Mouse (Mus musculus) midbrain, postnatal 0 days (tissue): ENCODE data around the gene Asphd2. TPM values are rescaled to one million over a fixed set of nuclear protein-coding genes. Genes with fewer than 3 reads are reported as not detected.
A peak's percentile ranks its signal among the peaks of the same experiment; 100 is the strongest.

Source experiments
- ATAC-seq: fragments of 200-750 bp; cut with Nextera tagmentation; 2 replicates; pipeline ENCODE4 v1.8.0; 2017; ENCODE audit warnings: moderate number of reproducible peaks, mild to moderate bottlenecking, moderate TSS enrichment, moderate library complexity; ENCODE audit not compliant: low FRiP score
- DNase-seq: peaks from one replicate; pipeline ENCODE4 v3.0.0-alpha.2; 2015; ENCODE audit warnings: low spot score
- H3K27ac ChIP-seq: fragments of 300-500 bp; sonication (generic); 2 replicates; pipeline ENCODE4 v1.5.1; 2014; ENCODE audit warnings: low read depth, mild to moderate bottlenecking, low read length, mixed read lengths
- H3K27me3 ChIP-seq: fragments of 300-500 bp; sonication (generic); 2 replicates; pipeline ENCODE4 v1.6.1; 2014; ENCODE audit warnings: low read length, control low read depth, mixed read lengths; ENCODE audit not compliant: insufficient read depth
- H3K36me3 ChIP-seq: fragments of 300-500 bp; sonication (generic); 2 replicates; pipeline ENCODE4 v1.6.1; 2014; ENCODE audit warnings: low read length, control low read depth, mixed read lengths; ENCODE audit not compliant: insufficient read depth
- H3K4me1 ChIP-seq: fragments of 300-500 bp; sonication (generic); 2 replicates; pipeline ENCODE4 v1.6.1; 2014; ENCODE audit warnings: mild to moderate bottlenecking, control low read depth, antibody characterized with exemption, low read length, mixed read lengths; ENCODE audit not compliant: insufficient read depth
- H3K4me2 ChIP-seq: fragments of 300-500 bp; sonication (generic); 2 replicates; pipeline ENCODE4 v1.6.1; 2014; ENCODE audit warnings: low read depth, mild to moderate bottlenecking, low read length, mixed read lengths; ENCODE audit not compliant: poor library complexity, severe bottlenecking
- H3K4me3 ChIP-seq: fragments of 300-500 bp; sonication (generic); 2 replicates; pipeline ENCODE4 v1.5.1; 2014; ENCODE audit warnings: low read depth, mild to moderate bottlenecking, low read length, moderate library complexity
- H3K9ac ChIP-seq: fragments of 300-500 bp; sonication (generic); replicated peaks from 2 replicates; pipeline ENCODE4 v1.6.1; 2014; ENCODE audit warnings: mild to moderate bottlenecking, low read length, moderate library complexity, mixed read lengths; ENCODE audit not compliant: poor library complexity, severe bottlenecking
- H3K9me3 ChIP-seq: fragments of 300-500 bp; sonication (generic); 2 replicates; pipeline ENCODE4 v1.6.1; 2016; ENCODE audit warnings: low read length, control low read depth
- CTCF ChIP-seq: IDR thresholded peaks from 2 replicates; pipeline ENCODE4 v1.5.1; 2016; ENCODE audit warnings: antibody characterized with exemption, mild to moderate bottlenecking
- WGBS: fragments of 180-500 bp; shearing (Covaris S2); extraction: QIAGEN DNeasy Blood & Tissue Kit; methylation state at CpG from one replicate; pipeline ENCODE4 v1.1.7; 2014; 5-methylcytosine and 5-hydroxymethylcytosine counted together
- polyA plus RNA-seq: library from polyadenylated mRNA; unstranded; fragments of >200 nt; fragmentation: Nextera tagmentation; extraction: Ambion mirVana; gene quantifications from 2 replicates; pipeline ENCODE4 v1.2.1, GENCODE M21; 2015
- total RNA-seq: library from RNA; depleted of rRNA; stranded (reverse); fragments of >200 nt; gene quantifications from 2 replicates; pipeline ENCODE4 v1.2.3, GENCODE M21; 2014

The Asphd2 gene
- total and polyA plus RNA-seq, 2 experiments from 2014 or later = 162 to 192 TPM

DNA sequence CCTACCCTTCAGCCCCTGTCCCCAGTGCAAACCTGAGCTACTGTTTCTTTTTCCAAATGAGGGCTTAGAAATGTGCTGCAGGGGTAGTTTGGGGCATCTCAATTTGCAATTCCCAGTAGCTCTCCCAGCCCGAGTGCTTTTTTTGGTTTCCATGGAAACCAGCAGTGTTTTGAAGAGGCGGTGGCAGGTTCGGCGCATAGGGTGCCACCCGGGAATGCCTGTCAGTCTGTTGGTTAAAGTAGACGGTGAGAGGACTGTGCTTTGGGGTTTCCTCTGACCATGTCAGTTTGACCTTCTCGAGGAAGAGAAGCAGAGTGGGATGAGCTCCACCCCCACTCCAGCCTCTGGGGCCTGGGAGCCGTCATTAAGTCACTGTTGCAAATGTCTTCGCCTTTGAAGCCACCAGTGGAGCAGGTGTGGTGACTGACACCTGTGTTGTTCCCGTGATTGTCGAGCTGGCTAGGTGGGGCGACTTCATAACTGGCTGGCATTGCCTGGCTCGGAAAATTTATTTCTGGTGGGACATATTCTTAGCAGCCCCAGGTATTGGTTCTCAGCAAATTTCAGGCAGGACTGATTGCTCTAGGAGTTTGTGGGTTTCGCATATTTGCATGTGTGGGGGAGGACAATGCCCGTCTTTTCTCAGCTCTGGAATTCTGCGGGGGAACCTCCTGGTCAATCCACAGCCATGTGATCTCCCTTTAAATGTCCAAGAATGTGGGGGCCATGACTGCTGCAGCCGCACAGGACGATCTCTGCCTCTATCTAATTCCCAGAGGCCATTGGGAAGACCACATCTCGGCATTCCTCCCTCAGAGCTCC is 17.1 kb upstream of the Asphd2 start:
- H3K4me1 ChIP-seq = peaks cover 32% of the 10 kb centered on the region
- H3K4me2 ChIP-seq = peak overlapping the region; percentile 35
- 9% methylated on average over 19 of the region's 19 CpGs for WGBS
- H3K4me3 ChIP-seq = no peak overlapping the region
- no peaks in the 10 kb centered on the region for H3K36me3 ChIP-seq
- DNase-seq (peak; percentile 67), ATAC-seq (peak; percentile 59)
- no peaks in the 10 kb centered on the region for H3K27me3 ChIP-seq
- H3K9me3 ChIP-seq = no peaks in the 10 kb centered on the region
- H3K9ac ChIP-seq = 0 out of 2 replicates have a peak overlapping the region, but pooled peaks have one; percentile 14
- H3K27ac ChIP-seq = peak overlapping the region; percentile 83
- TF ChIP-seq CTCF = no peak

- Histone ChIP-seq H3K9ac (0 out of 2 replicates have a peak overlapping the region, but pooled peaks have one; percentile 14), H3K4me3 (no peak overlapping the region), H3K27ac (peak overlapping the region; percentile 83), H3K27me3 (no peaks in the 10 kb centered on the region), H3K4me1 (peaks cover 26% of the 10 kb centered on the region), H3K9me3 (no peaks in the 10 kb centered on the region), H3K4me2 (peak overlapping the region; percentile 35), H3K36me3 (no peaks in the 10 kb centered on the region)
- TF ChIP-seq CTCF = no peak
- DNase-seq (no peak), ATAC-seq (no peak)
- WGBS = 8% methylated on average over 11 of the region's 11 CpGs
Observed at GRCm38 (mm10) chr5:112411072-112411471, 16.4 kb upstream of the Asphd2 start.

- Histone ChIP-seq H3K4me1 (peaks cover 26% of the 10 kb centered on the region), H3K36me3 (no peaks in the 10 kb centered on the region), H3K9ac (no peak overlapping the region), H3K27ac (peak overlapping the region; percentile 63), H3K9me3 (no peaks in the 10 kb centered on the region), H3K4me2 (no peak overlapping the region), H3K4me3 (no peak overlapping the region), H3K27me3 (no peaks in the 10 kb centered on the region)
- WGBS = 54% methylated on average over 5 of the region's 5 CpGs
- DNase-seq = peak; percentile 63
- no peak for ATAC-seq
- TF ChIP-seq CTCF = no peak
Observed at GRCm38 (mm10) chr5:112409274-112409673, 14.6 kb upstream of the Asphd2 start.

- no peak for DNase-seq
- TF ChIP-seq CTCF = no peak
- Histone ChIP-seq H3K4me2 (no peak overlapping the region), H3K4me1 (peaks cover 10% of the 10 kb centered on the region; the same call in 1 of the 2 replicates), H3K27ac (no peak overlapping the region), H3K9me3 (no peaks in the 10 kb centered on the region), H3K4me3 (no peak overlapping the region), H3K36me3 (no peaks in the 10 kb centered on the region), H3K9ac (no peak overlapping the region), H3K27me3 (no peaks in the 10 kb centered on the region)
- no peak for ATAC-seq
- 54% methylated on average over 3 of the region's 3 CpGs for WGBS
Observed at GRCm38 (mm10) chr5:112406017-112406416, 11.4 kb upstream of the Asphd2 start.

DNA sequence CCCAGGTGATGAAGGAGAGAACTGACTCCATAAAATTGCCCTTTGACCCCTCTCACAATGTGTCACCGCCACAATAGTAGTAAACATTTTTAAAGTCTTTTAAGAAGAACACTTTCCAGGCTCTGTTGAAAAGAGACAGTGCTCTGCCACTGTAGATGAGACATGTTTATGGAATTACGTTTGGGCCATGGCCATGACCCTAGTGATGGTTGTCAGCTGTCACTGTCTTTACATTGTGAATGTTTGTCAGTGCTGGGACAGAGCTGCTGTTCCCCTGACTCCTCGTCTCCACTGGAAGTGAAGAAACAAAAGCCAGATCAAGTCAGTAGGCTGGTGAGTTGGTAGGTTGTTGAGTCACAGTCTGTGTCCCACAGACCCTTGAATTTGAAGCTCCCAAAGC is 7.8 kb upstream of the Asphd2 start:
- TF ChIP-seq CTCF = no peak
- Histone ChIP-seq H3K9me3 (no peaks in the 10 kb centered on the region), H3K27me3 (no peaks in the 10 kb centered on the region), H3K4me3 (no peak overlapping the region), H3K9ac (no peak overlapping the region), H3K36me3 (no peaks in the 10 kb centered on the region), H3K4me1 (no peaks in the 10 kb centered on the region), H3K4me2 (no peak overlapping the region), H3K27ac (no peak overlapping the region)
- DNase-seq (no peak), ATAC-seq (no peak)
- WGBS = 59% methylated on average over 3 of the region's 3 CpGs

DNA sequence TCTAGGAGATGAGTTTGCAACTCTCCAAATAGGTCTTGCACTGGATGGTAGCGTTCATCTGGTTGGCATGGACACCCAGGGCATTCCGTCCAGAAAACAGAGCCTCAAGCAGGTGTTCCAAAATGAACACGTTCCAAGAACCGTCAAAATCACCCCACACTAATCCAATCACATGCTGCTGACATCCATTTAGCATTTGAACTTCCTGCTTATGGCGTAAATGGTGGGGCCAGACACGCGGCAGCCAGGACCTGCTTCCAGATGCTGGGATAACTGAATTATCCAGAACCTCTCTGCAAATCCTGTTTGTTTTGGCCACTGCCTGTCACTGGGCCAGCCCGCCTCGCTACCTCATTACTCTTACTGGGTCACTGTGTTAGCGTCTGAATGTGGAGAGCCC is 4.6 kb upstream of the Asphd2 start:
- Histone ChIP-seq H3K4me1 (no peaks in the 10 kb centered on the region; the same call in 1 of the 2 replicates), H3K4me2 (no peak overlapping the region), H3K4me3 (no peak overlapping the region), H3K36me3 (no peaks in the 10 kb centered on the region), H3K9me3 (no peaks in the 10 kb centered on the region), H3K9ac (no peak overlapping the region), H3K27me3 (no peaks in the 10 kb centered on the region), H3K27ac (no peak overlapping the region)
- TF ChIP-seq CTCF = no peak
- DNase-seq = no peak
- ATAC-seq = no peak
- 52% methylated on average over 10 of the region's 10 CpGs for WGBS
